Mouse (Mus musculus): ENCODE results near the gene Pi4k2b.

DNA sequence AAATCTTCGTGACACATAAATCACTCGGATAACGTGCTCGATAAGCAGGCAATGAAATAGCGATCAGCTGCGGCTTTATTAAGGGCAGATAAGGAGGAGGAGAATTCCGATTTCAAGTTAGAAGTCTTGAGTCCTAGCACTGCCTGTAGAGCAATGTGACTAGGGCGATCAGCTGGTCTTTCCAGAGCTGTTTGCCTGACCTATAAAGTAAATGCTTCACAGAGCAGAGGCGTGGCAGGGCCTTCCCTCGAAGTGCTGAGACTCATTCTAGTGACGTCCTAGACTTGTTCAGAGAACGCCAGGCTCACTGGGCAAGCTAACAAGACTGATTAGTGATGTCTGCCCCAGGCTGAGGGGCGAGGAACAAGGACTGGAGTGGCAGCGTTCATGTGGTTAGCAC, 69.7 kb downstream of the Pi4k2b start:
- TF ChIP-seq FLI1 (IDR thresholded peaks at IDR 0.05; ENCODE audit: low read length) (no peak), GATA1 (IDR thresholded peaks at IDR 0.05; ENCODE audit: borderline replicate concordance, low read length) (no peak)

Measured in megakaryocyte, embryonic 14.5 days (primary cell).